Mouse (Mus musculus) ovary, adult 18-20 months (tissue): ENCODE results near the gene Caln1.

ENCODE experiments used
- DNase-seq: peaks from one replicate; pipeline ENCODE4 v3.0.0; 2022; ENCODE audit warnings: low spot score, mixed read lengths

Caln1 gene

GRCm38 (mm10) chr5:130394386-130394785, 25.1 kb downstream of the Caln1 start:
- DNase-seq: no peak

DNA sequence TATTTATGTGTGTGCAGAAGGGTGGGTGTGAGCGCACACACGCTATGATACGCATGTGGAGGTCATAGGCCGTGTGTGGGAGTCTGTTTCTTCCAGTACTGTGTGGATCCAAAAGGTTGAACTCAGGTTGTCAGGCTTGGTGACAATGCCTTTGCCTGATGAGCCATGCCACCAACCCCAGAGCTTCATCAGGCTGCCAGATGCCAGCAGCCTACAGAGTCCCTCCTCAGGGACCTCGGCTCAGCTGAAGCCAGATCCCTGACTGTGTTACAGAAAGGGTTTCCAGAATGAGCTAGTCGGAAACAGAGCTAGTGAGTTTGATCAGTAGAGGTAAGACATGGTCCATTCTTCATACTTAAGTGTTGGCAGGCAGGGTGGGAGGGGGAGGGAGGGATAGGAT, 25.9 kb downstream of the Caln1 start:
- DNase-seq: no peak

DNA sequence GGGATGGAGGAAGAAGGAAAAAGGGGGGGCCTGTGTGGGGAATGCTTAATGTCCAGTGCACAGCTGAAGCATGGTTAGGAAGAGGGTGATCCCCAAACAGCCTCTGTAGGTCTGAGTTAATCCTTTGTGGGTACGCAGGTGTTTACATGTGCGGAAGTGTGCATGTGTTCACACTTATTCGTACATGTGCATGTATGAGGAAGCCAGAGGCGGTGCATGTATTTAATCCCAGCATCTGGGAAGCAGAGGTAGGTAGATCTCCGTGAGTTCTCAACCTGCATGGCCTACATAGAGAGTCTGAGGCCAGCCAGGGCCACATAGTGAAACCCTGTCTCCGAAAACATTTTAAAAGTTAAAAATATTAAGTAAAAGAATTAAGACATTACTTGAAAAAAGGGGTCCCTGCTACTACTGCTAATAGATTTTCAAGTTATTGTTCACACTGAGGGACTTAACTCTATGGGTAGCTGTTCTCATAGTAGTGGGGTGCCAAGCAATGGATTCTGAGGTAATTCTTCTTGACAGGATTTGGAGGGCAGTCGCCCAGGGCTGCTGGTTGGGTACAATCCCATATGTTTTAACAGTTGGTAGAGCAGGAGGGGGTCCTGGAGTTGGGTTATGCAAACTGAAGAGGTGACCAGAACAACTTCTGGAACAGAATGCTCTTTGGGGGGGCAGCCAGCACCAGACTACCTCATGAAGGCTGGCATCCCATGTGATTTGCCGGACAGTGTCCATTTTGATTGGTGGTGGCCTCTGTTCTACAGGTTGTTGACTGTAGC, 31.1 kb downstream of the Caln1 start:
- DNase-seq: no peak

GRCm38 (mm10) chr5:130405201-130405600, 35.9 kb downstream of the Caln1 start:
- no peak for DNase-seq

- DNase-seq: no peak
Observed at GRCm38 (mm10) chr5:130409706-130410105, 40.5 kb downstream of the Caln1 start.

DNA sequence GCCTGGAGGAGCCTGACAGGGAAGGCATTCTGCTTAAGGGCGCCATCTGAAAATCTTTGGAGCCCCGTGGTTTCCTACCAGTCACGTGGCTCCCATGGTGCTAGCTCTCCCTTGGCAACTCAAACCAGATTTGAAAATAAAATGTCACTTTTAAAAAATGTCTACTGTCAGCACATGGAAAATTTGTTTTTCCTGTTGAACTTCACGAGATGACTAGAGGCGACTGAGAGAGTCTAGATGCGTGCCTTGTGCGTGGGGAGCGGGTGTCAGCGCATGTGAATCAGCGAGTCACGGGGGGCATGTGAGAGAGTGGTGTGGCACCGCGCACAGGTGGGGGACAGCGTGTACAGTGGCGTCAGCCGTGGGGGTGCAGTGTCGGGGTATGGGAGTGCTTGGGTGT, 42.3 kb downstream of the Caln1 start:
- no peak for DNase-seq

- no peak for DNase-seq
Observed at GRCm38 (mm10) chr5:130447438-130447837, 78.2 kb downstream of the Caln1 start.

GRCm38 (mm10) chr5:130448491-130448890, 79.2 kb downstream of the Caln1 start:
- no peak for DNase-seq

- DNase-seq: no peak
Observed at GRCm38 (mm10) chr5:130448931-130449856, 79.9 kb downstream of the Caln1 start.

- DNase-seq: no peak
Observed at GRCm38 (mm10) chr5:130450031-130450541, 80.8 kb downstream of the Caln1 start.

GRCm38 (mm10) chr5:130458076-130458475, 88.8 kb downstream of the Caln1 start:
- DNase-seq: no peak

GRCm38 (mm10) chr5:130472209-130472608, 103.0 kb downstream of the Caln1 start:
- DNase-seq: no peak

- no peak for DNase-seq
Observed at GRCm38 (mm10) chr5:130474876-130475275, 105.6 kb downstream of the Caln1 start.

GRCm38 (mm10) chr5:130476741-130477140, 107.5 kb downstream of the Caln1 start:
- DNase-seq: no peak

GRCm38 (mm10) chr5:130480290-130480689, 111.0 kb downstream of the Caln1 start:
- no peak for DNase-seq

DNA sequence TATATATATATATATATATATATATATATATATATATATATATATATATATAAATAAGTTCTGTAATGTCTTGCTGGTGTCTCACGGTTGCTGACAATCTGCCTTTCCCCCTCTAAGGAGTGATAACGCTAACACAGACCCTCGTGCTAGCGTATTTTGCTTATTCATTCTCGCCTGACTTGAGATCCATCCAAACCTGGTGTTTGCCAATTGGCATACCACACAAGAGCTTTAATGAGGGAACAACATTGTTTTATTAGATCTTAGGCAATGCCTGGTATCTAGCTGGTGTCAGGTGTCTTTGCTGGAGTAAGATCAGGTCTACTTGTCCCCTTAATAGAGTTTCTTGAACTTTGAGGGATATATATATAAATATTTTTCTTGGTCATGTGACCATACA, 122.2 kb downstream of the Caln1 start:
- no peak for DNase-seq

DNA sequence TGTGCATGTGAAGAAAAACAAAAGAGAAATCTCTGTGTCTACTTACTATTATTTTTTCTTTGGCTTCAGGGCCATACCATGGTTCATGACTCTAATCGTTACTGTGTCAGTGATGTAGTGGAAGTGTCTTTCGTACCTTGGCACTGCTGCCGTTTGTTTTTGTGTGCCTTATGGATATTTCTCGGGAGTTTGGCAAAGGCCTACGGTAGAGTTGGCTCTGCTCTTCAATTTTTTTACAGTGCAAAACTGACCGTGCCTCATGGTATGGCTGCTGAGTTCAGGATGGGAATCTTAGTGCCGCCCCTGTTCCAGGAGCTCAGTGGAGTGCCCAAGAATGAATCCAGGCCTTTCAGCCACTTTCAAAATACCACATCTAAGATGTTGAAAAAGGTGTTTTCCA, 123.0 kb downstream of the Caln1 start:
- no peak for DNase-seq

- DNase-seq: no peak
Observed at GRCm38 (mm10) chr5:130502541-130502940, 133.3 kb downstream of the Caln1 start.

DNA sequence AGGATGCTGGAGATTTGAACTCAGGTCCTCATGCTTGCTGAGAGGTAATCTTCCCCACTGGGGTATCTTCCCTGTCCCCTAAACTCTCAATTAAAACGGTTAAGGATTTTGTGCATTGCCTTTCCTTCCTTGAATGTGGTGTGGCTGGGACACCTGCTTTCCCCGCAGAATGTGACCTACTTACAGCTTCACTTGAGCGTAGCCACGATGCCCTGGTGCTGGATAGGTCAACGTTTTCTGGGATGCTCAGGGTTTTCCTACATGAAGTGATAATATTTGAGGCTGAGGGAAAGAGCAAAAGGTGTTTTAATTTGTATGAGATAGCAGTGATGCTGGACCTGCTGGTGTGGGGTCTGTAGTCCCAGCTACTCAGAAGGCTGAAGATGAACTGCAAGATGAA, 135.6 kb downstream of the Caln1 start:
- no peak for DNase-seq

GRCm38 (mm10) chr5:130510516-130510915, 141.3 kb downstream of the Caln1 start:
- no peak for DNase-seq

- DNase-seq: no peak
Observed at GRCm38 (mm10) chr5:130515395-130515794, 146.1 kb downstream of the Caln1 start.

- no peak for DNase-seq
Observed at GRCm38 (mm10) chr5:130520527-130520926, 151.3 kb downstream of the Caln1 start.

- no peak for DNase-seq
Observed at GRCm38 (mm10) chr5:130527416-130527815, 158.2 kb downstream of the Caln1 start.
